Mouse (Mus musculus) forebrain, embryonic 11.5 days (tissue): ENCODE measurements around the gene 2310022B05Rik. TPM values are rescaled to one million over a fixed set of nuclear protein-coding genes. Genes with fewer than 3 reads are reported as not detected.

Source experiments
- ATAC-seq: fragments of 200-750 bp; cut with Nextera tagmentation; replicated peaks from 2 replicates; pipeline ENCODE4 v1.8.0; 2017; ENCODE audit warnings: moderate TSS enrichment; ENCODE audit not compliant: low FRiP score
- DNase-seq: peaks from one replicate; pipeline ENCODE4 v3.0.0-alpha.2; 2017; ENCODE audit warnings: low spot score
- H3K27ac ChIP-seq: fragments of 300-500 bp; sonication (generic); 2 replicates; pipeline ENCODE4 v1.5.1; 2014; ENCODE audit warnings: low read depth, low read length
- H3K27me3 ChIP-seq: fragments of 300-500 bp; sonication (generic); 2 replicates; pipeline ENCODE4 v1.6.1; 2014; ENCODE audit warnings: mild to moderate bottlenecking, low read length, mixed read lengths; ENCODE audit not compliant: control insufficient read depth, insufficient read depth
- H3K36me3 ChIP-seq: fragments of 300-500 bp; sonication (generic); 2 replicates; pipeline ENCODE4 v1.6.1; 2014; ENCODE audit warnings: mild to moderate bottlenecking, low read length, moderate library complexity, mixed read lengths; ENCODE audit not compliant: control insufficient read depth, insufficient read depth
- H3K4me1 ChIP-seq: fragments of 300-500 bp; sonication (generic); replicated peaks from 2 replicates; pipeline ENCODE4 v1.6.1; 2014; ENCODE audit warnings: low read length, mixed read lengths; ENCODE audit not compliant: control insufficient read depth, insufficient read depth
- H3K4me2 ChIP-seq: fragments of 300-500 bp; sonication (generic); 2 replicates; pipeline ENCODE4 v1.6.1; 2014; ENCODE audit warnings: low read depth, mild to moderate bottlenecking, low read length, moderate library complexity, mixed read lengths; ENCODE audit not compliant: severe bottlenecking
- H3K4me3 ChIP-seq: fragments of 300-500 bp; sonication (generic); 2 replicates; pipeline ENCODE4 v1.5.1; 2014; ENCODE audit warnings: low read depth, low read length
- H3K9ac ChIP-seq: fragments of 300-500 bp; sonication (generic); 2 replicates; pipeline ENCODE4 v1.6.1; 2014; ENCODE audit warnings: low read length
- H3K9me3 ChIP-seq: fragments of 300-500 bp; sonication (generic); 2 replicates; pipeline ENCODE4 v1.6.1; 2016; ENCODE audit warnings: low read length, mixed read lengths; ENCODE audit not compliant: control insufficient read depth
- whole genome bisulfite sequencing: fragments of 180-500 bp; shearing (Covaris S2); extraction: QIAGEN DNeasy Blood & Tissue Kit; methylation state at CpG from one replicate; pipeline ENCODE4 v1.1.7; 2014; 5-methylcytosine and 5-hydroxymethylcytosine counted together
- polyA plus RNA-seq: library from polyadenylated mRNA; unstranded; fragments of >200 nt; fragmentation: Nextera tagmentation; extraction: Ambion mirVana; gene quantifications from 2 replicates; pipeline ENCODE4 v1.2.1, GENCODE M21; 2014

Gene 2310022B05Rik
- polyA plus RNA-seq, 1 experiment from 2014 or later: 23.5 TPM

- Histone ChIP-seq H3K4me2 (no peak overlapping the region), H3K9ac (no peak overlapping the region), H3K27me3 (no peaks in the 10 kb centered on the region), H3K4me3 (no peak overlapping the region), H3K36me3 (no peaks in the 10 kb centered on the region; the same call in 1 of the 2 replicates), H3K9me3 (no peaks in the 10 kb centered on the region), H3K27ac (no peak overlapping the region), H3K4me1 (no peaks in the 10 kb centered on the region)
- WGBS: 95% methylated on average over 4 of the region's 4 CpGs
- ATAC-seq (no peak), DNase-seq (no peak)
These were observed 28.5 kb upstream of the 2310022B05Rik start for GRCm38 (mm10) chr8:124691706-124692105.

GRCm38 (mm10) chr8:124688899-124689298, 25.7 kb upstream of the 2310022B05Rik start:
- H3K27me3 ChIP-seq: no peaks in the 10 kb centered on the region
- 93% methylated on average over 13 of the region's 13 CpGs for WGBS
- H3K4me3 ChIP-seq: no peak overlapping the region
- ATAC-seq (no peak), DNase-seq (no peak)
- no peak overlapping the region for H3K4me2 ChIP-seq
- no peaks in the 10 kb centered on the region for H3K9me3 ChIP-seq
- no peaks in the 10 kb centered on the region; the same call in 1 of the 2 replicates for H3K36me3 ChIP-seq
- no peaks in the 10 kb centered on the region for H3K4me1 ChIP-seq
- no peak overlapping the region for H3K27ac ChIP-seq
- H3K9ac ChIP-seq: no peak overlapping the region

- Histone ChIP-seq H3K4me3 (no peak overlapping the region), H3K9ac (no peak overlapping the region), H3K9me3 (no peaks in the 10 kb centered on the region), H3K36me3 (no peaks in the 10 kb centered on the region; the same call in 1 of the 2 replicates), H3K4me1 (no peaks in the 10 kb centered on the region), H3K27me3 (no peaks in the 10 kb centered on the region), H3K27ac (no peak overlapping the region), H3K4me2 (no peak overlapping the region)
- no peak for DNase-seq
- ATAC-seq: no peak
- WGBS: 88% methylated on average over 10 of the region's 10 CpGs
These were observed 19.0 kb upstream of the 2310022B05Rik start for GRCm38 (mm10) chr8:124682218-124682617.

- Histone ChIP-seq H3K27me3 (no peaks in the 10 kb centered on the region), H3K36me3 (no peaks in the 10 kb centered on the region; the same call in 1 of the 2 replicates), H3K4me2 (no peak overlapping the region), H3K9me3 (no peaks in the 10 kb centered on the region), H3K9ac (no peak overlapping the region), H3K4me1 (no peaks in the 10 kb centered on the region), H3K4me3 (no peak overlapping the region), H3K27ac (no peak overlapping the region)
- 62% methylated on average over 10 of the region's 10 CpGs for WGBS
- no peak for DNase-seq
- ATAC-seq: no peak
These were observed 18.6 kb upstream of the 2310022B05Rik start for GRCm38 (mm10) chr8:124681792-124682157.

- WGBS: 74% methylated on average over 10 of the region's 10 CpGs
- H3K36me3 ChIP-seq: no peaks in the 10 kb centered on the region; the same call in 1 of the 2 replicates
- no peak for DNase-seq
- no peak overlapping the region for H3K4me3 ChIP-seq
- H3K9me3 ChIP-seq: no peaks in the 10 kb centered on the region
- no peaks in the 10 kb centered on the region for H3K27me3 ChIP-seq
- no peaks in the 10 kb centered on the region for H3K4me1 ChIP-seq
- H3K9ac ChIP-seq: no peak overlapping the region
- no peak overlapping the region for H3K27ac ChIP-seq
- H3K4me2 ChIP-seq: no peak overlapping the region
- ATAC-seq: no peak
These were observed 18.1 kb upstream of the 2310022B05Rik start for GRCm38 (mm10) chr8:124681077-124681791.

GRCm38 (mm10) chr8:124678246-124678645, 15.1 kb upstream of the 2310022B05Rik start:
- H3K27ac ChIP-seq: no peak overlapping the region
- ATAC-seq (no peak), DNase-seq (no peak)
- no peaks in the 10 kb centered on the region for H3K4me1 ChIP-seq
- H3K27me3 ChIP-seq: no peaks in the 10 kb centered on the region
- 93% methylated on average over 13 of the region's 13 CpGs for WGBS
- H3K4me2 ChIP-seq: no peak overlapping the region
- H3K9ac ChIP-seq: no peak overlapping the region
- H3K36me3 ChIP-seq: no peaks in the 10 kb centered on the region; the same call in 1 of the 2 replicates
- no peak overlapping the region for H3K4me3 ChIP-seq
- no peaks in the 10 kb centered on the region for H3K9me3 ChIP-seq

- 54% methylated on average over 12 of the region's 12 CpGs for WGBS
- Histone ChIP-seq H3K36me3 (no peaks in the 10 kb centered on the region; the same call in 1 of the 2 replicates), H3K4me3 (no peak overlapping the region), H3K9me3 (no peaks in the 10 kb centered on the region), H3K27ac (no peak overlapping the region), H3K27me3 (no peaks in the 10 kb centered on the region), H3K4me2 (no peak overlapping the region), H3K9ac (no peak overlapping the region), H3K4me1 (no peaks in the 10 kb centered on the region)
- DNase-seq (peak; percentile 84), ATAC-seq (no peak)
These were observed 14.3 kb upstream of the 2310022B05Rik start for GRCm38 (mm10) chr8:124677486-124677885.

GRCm38 (mm10) chr8:124677078-124677477, 13.9 kb upstream of the 2310022B05Rik start:
- DNase-seq: no peak
- Histone ChIP-seq H3K9me3 (no peaks in the 10 kb centered on the region), H3K4me2 (no peak overlapping the region), H3K9ac (no peak overlapping the region), H3K4me3 (no peak overlapping the region), H3K4me1 (no peaks in the 10 kb centered on the region), H3K27ac (no peak overlapping the region), H3K36me3 (no peaks in the 10 kb centered on the region; the same call in 1 of the 2 replicates), H3K27me3 (no peaks in the 10 kb centered on the region)
- WGBS: 85% methylated on average over 7 of the region's 7 CpGs
- ATAC-seq: no peak

- no peak overlapping the region for H3K27ac ChIP-seq
- ATAC-seq (no peak), DNase-seq (no peak)
- H3K4me3 ChIP-seq: no peak overlapping the region
- H3K4me2 ChIP-seq: no peak overlapping the region
- no peaks in the 10 kb centered on the region for H3K27me3 ChIP-seq
- no peaks in the 10 kb centered on the region for H3K9me3 ChIP-seq
- H3K4me1 ChIP-seq: no peaks in the 10 kb centered on the region
- H3K36me3 ChIP-seq: no peaks in the 10 kb centered on the region; the same call in 1 of the 2 replicates
- WGBS: 95% methylated on average over 4 of the region's 4 CpGs
- H3K9ac ChIP-seq: no peak overlapping the region
These were observed 13.5 kb upstream of the 2310022B05Rik start for GRCm38 (mm10) chr8:124676661-124677060.
